Mouse (Mus musculus) stomach, postnatal 0 days (tissue): ENCODE data around the gene Vmn1r197. TPM values are rescaled to one million over a fixed set of nuclear protein-coding genes. Genes with fewer than 3 reads are reported as not detected.
"Not testable (repeated sequence)": the region's sequence is repeated elsewhere in the genome, so short reads cannot be mapped to it uniquely, and the experiment has no call there.

Source experiments
- ATAC-seq: fragments of 200-750 bp; cut with Nextera tagmentation; 2 replicates; pipeline ENCODE4 v1.8.0; 2017; ENCODE audit not compliant: low FRiP score, low TSS enrichment
- DNase-seq: peaks from one replicate; pipeline ENCODE4 v3.0.0-alpha.2; 2016; ENCODE audit warnings: low spot score
- H3K27ac ChIP-seq: fragments of 300-500 bp; sonication (generic); replicated peaks from 2 replicates; pipeline ENCODE4 v1.5.1; 2014; ENCODE audit warnings: mild to moderate bottlenecking, control low read depth
- H3K27me3 ChIP-seq: fragments of 300-500 bp; sonication (generic); 2 replicates; pipeline ENCODE4 v1.6.1; 2014; ENCODE audit warnings: low read length; ENCODE audit not compliant: control insufficient read depth, insufficient read depth
- H3K36me3 ChIP-seq: fragments of 300-500 bp; sonication (generic); 2 replicates; pipeline ENCODE4 v1.6.1; 2014; ENCODE audit warnings: low read length, mixed read lengths; ENCODE audit not compliant: control insufficient read depth, insufficient read depth
- H3K4me1 ChIP-seq: fragments of 300-500 bp; sonication (generic); replicated peaks from 2 replicates; pipeline ENCODE4 v1.6.1; 2014; ENCODE audit warnings: antibody characterized with exemption; ENCODE audit not compliant: control insufficient read depth, insufficient read depth
- H3K4me2 ChIP-seq: fragments of 300-500 bp; sonication (generic); replicated peaks from 2 replicates; pipeline ENCODE4 v1.6.1; 2014; ENCODE audit warnings: low read depth, mild to moderate bottlenecking, control low read depth, moderate library complexity
- H3K4me3 ChIP-seq: fragments of 300-500 bp; sonication (generic); 2 replicates; pipeline ENCODE4 v1.5.1; 2014; ENCODE audit warnings: low read depth, low read length, control low read depth
- H3K9ac ChIP-seq: fragments of 300-500 bp; sonication (generic); 2 replicates; pipeline ENCODE4 v1.6.1; 2014; ENCODE audit warnings: mild to moderate bottlenecking, low read length, control low read depth, mixed read lengths
- H3K9me3 ChIP-seq: fragments of 300-500 bp; sonication (generic); 2 replicates; pipeline ENCODE4 v1.6.1; 2016; ENCODE audit warnings: low read length; ENCODE audit not compliant: control insufficient read depth
- CTCF ChIP-seq: IDR thresholded peaks from 2 replicates; pipeline ENCODE4 v1.5.1; 2016; ENCODE audit warnings: antibody characterized with exemption, low read depth, mild to moderate bottlenecking, moderate library complexity
- EP300 ChIP-seq: optimal IDR thresholded peaks from 2 replicates; pipeline ENCODE3; 2016; ENCODE audit warnings: antibody characterized with exemption
- WGBS: fragments of 180-500 bp; shearing (Covaris S2); extraction: QIAGEN DNeasy Blood & Tissue Kit; methylation state at CpG from one replicate; pipeline ENCODE4 v1.1.7; 2014; 5-methylcytosine and 5-hydroxymethylcytosine counted together
- polyA plus RNA-seq: library from polyadenylated mRNA; unstranded; fragments of >200 nt; fragmentation: Nextera tagmentation; extraction: Ambion mirVana; gene quantifications from 2 replicates; pipeline ENCODE4 v1.2.1, GENCODE M21; 2015

Vmn1r197 gene
- polyA plus RNA-seq, 1 experiment from 2014 or later = not detected

GRCm38 (mm10) chr13:22320091-22320490 is 4.3 kb upstream of the Vmn1r197 start:
- Histone ChIP-seq H3K4me3 (no peak overlapping the region), H3K4me1 (no peaks in the 10 kb centered on the region), H3K9me3 (no peaks in the 10 kb centered on the region), H3K9ac (no peak overlapping the region), H3K27ac (no peak overlapping the region), H3K27me3 (no peaks in the 10 kb centered on the region), H3K36me3 (no peaks in the 10 kb centered on the region), H3K4me2 (no peak overlapping the region)
- DNase-seq (no peak), ATAC-seq (no peak)
- TF ChIP-seq EP300 = no peak
- no peak for TF ChIP-seq CTCF

DNA sequence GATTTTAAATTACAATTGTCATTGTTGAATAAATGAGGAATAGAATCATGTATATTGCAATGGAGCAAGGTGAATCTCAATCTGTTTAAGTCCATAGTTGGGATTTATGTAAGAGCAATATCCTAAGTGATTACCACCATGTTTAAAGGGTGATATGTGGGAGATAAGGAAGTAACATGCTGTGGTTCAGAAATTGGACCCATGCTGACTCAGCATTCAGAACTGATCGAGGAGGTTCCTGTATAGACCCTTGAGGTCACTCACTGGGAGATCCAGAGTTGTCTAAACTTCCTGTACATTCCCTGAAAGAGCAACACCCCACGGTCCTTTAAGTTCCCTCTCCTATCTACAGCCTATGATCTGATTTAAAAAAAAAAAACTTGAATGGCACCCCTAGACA is 8.9 kb downstream of the Vmn1r197 start:
- Histone ChIP-seq H3K4me2 (no peak overlapping the region), H3K9ac (no peak overlapping the region), H3K4me3 (no peak overlapping the region), H3K27me3 (no peaks in the 10 kb centered on the region), H3K9me3 (no peaks in the 10 kb centered on the region), H3K27ac (no peak overlapping the region), H3K4me1 (no peaks in the 10 kb centered on the region), H3K36me3 (no peaks in the 10 kb centered on the region)
- WGBS = 79% methylated on average over 2 of the region's 2 CpGs
- DNase-seq = no peak
- no peak for TF ChIP-seq CTCF
- no peak for TF ChIP-seq EP300
- ATAC-seq = no peak

GRCm38 (mm10) chr13:22335565-22335964 is 11.2 kb downstream of the Vmn1r197 start:
- no peaks in the 10 kb centered on the region for H3K27me3 ChIP-seq
- DNase-seq (no peak), ATAC-seq (no peak)
- H3K9me3 ChIP-seq = no peaks in the 10 kb centered on the region
- no peak overlapping the region for H3K9ac ChIP-seq
- no peak overlapping the region for H3K4me3 ChIP-seq
- no peak overlapping the region for H3K4me2 ChIP-seq
- H3K36me3 ChIP-seq = no peaks in the 10 kb centered on the region
- no peak overlapping the region for H3K27ac ChIP-seq
- WGBS = 73% methylated on average over 1 of the region's 1 CpGs
- H3K4me1 ChIP-seq = no peaks in the 10 kb centered on the region
- TF ChIP-seq CTCF (no peak), EP300 (no peak)

- no peaks in the 10 kb centered on the region for H3K27me3 ChIP-seq
- H3K4me3 ChIP-seq = no peak within 1 kb of the TSS
- ATAC-seq (no peak), DNase-seq (no peak)
- H3K9ac ChIP-seq = no peak within 1 kb of the TSS
- no peaks in the 10 kb centered on the region for H3K4me1 ChIP-seq
- H3K9me3 ChIP-seq = no peaks in the 10 kb centered on the region
- H3K36me3 ChIP-seq = no peaks in the 10 kb centered on the region
- WGBS = 28% methylated on average over 1 of the region's 1 CpGs
- no peak within 1 kb of the TSS for H3K27ac ChIP-seq
- H3K4me2 ChIP-seq = no peak within 1 kb of the TSS
- TF ChIP-seq CTCF (no peak), EP300 (no peak)
Measured at GRCm38 (mm10) chr13:22350064-22350463, 25.7 kb downstream of the Vmn1r197 start, which contains the start of gene Vmn1r198. Vmn1r198 (plus strand) TSS chr13:22350364.

GRCm38 (mm10) chr13:22350813-22351212 is 26.4 kb downstream of the Vmn1r197 start:
- no peaks in the 10 kb centered on the region for H3K9me3 ChIP-seq
- H3K4me2 ChIP-seq = no peak overlapping the region
- 65% methylated on average over 1 of the region's 1 CpGs for WGBS
- no peak overlapping the region for H3K4me3 ChIP-seq
- H3K36me3 ChIP-seq = no peaks in the 10 kb centered on the region
- no peak for DNase-seq
- H3K9ac ChIP-seq = no peak overlapping the region
- no peak for ATAC-seq
- H3K27ac ChIP-seq = no peak overlapping the region
- no peaks in the 10 kb centered on the region for H3K27me3 ChIP-seq
- H3K4me1 ChIP-seq = no peaks in the 10 kb centered on the region
- TF ChIP-seq EP300 (no peak), CTCF (no peak)

- TF ChIP-seq EP300 (no peak), CTCF (no peak)
Measured at GRCm38 (mm10) chr13:22379518-22379917, 55.1 kb downstream of the Vmn1r197 start, which contains the start of gene Vmn1r199. Vmn1r199 (plus strand) TSS chr13:22379818.

GRCm38 (mm10) chr13:22381128-22381527 is 56.7 kb downstream of the Vmn1r197 start:
- H3K4me3 ChIP-seq, H3K9me3 ChIP-seq, H3K9ac ChIP-seq, H3K27me3 ChIP-seq, H3K36me3 ChIP-seq, H3K4me2 ChIP-seq, H3K4me1 ChIP-seq, DNase-seq: not testable (repeated sequence)
- 34% methylated on average over 3 of the region's 3 CpGs for WGBS
- ATAC-seq = peak; percentile 69; the same call in 1 of the 2 replicates
- H3K27ac ChIP-seq = peak overlapping the region; percentile 78

More at GRCm38 (mm10) chr13:22379518-22379917, 55.1 kb downstream of the Vmn1r197 start, which contains the start of gene Vmn1r199:
- 66% methylated on average over 2 of the region's 2 CpGs for WGBS
- H3K9ac ChIP-seq = no peak within 1 kb of the TSS
- H3K4me1 ChIP-seq = no peaks in the 10 kb centered on the region
- ATAC-seq (no peak), DNase-seq (no peak)
- no peaks in the 10 kb centered on the region for H3K27me3 ChIP-seq
- no peak within 1 kb of the TSS for H3K27ac ChIP-seq
- H3K4me3 ChIP-seq = no peak within 1 kb of the TSS
- no peak within 1 kb of the TSS for H3K4me2 ChIP-seq
- H3K9me3 ChIP-seq = no peaks in the 10 kb centered on the region
- no peaks in the 10 kb centered on the region for H3K36me3 ChIP-seq

Other genes starting within 250 kb of the Vmn1r197 start
- 0.04 TPM in 1 of 2 replicates, not detected in the other for gene Vmn1r188, start 240.1 kb upstream of the Vmn1r197 start, polyA plus RNA-seq
- gene Vmn1r189, start 218.8 kb upstream of the Vmn1r197 start, polyA plus RNA-seq = not detected in 2 replicates
- gene Vmn1r191, start 140.6 kb upstream of the Vmn1r197 start, polyA plus RNA-seq = not detected in 2 replicates
- gene Vmn1r192, start 133.4 kb upstream of the Vmn1r197 start, polyA plus RNA-seq = not detected in 2 replicates
- 0.01 TPM in 1 of 2 replicates, not detected in the other for gene Vmn1r193, start 101.4 kb upstream of the Vmn1r197 start, polyA plus RNA-seq
- gene Vmn1r194, start 80.4 kb upstream of the Vmn1r197 start, polyA plus RNA-seq = not detected in 2 replicates
- gene Vmn1r195, start 54.1 kb upstream of the Vmn1r197 start, polyA plus RNA-seq = not detected in 2 replicates
- not detected in 2 replicates for gene Vmn1r196, start 34.7 kb upstream of the Vmn1r197 start, polyA plus RNA-seq
- gene Vmn1r198, start 25.8 kb downstream of the Vmn1r197 start, polyA plus RNA-seq = 0.01 TPM in 1 of 2 replicates, not detected in the other
- gene Vmn1r199, start 55.2 kb downstream of the Vmn1r197 start, polyA plus RNA-seq = not detected in 2 replicates
- 0.01 TPM in 1 of 2 replicates, not detected in the other for gene Vmn1r200, start 65.8 kb downstream of the Vmn1r197 start, polyA plus RNA-seq
- not detected in 2 replicates for gene Vmn1r201, start 147.3 kb downstream of the Vmn1r197 start, polyA plus RNA-seq
- not detected in 2 replicates for gene Vmn1r202, start 180.8 kb downstream of the Vmn1r197 start, polyA plus RNA-seq
- gene Vmn1r203, start 193.5 kb downstream of the Vmn1r197 start, polyA plus RNA-seq = not detected in 2 replicates
- gene Vmn1r204, start 228.6 kb downstream of the Vmn1r197 start, polyA plus RNA-seq = not detected in 2 replicates